Mouse (Mus musculus) E14TG2a.4 (cell line): ENCODE data around the gene OR5BS1P.

Experiments used
- H3K27me3 ChIP-seq: 2 replicates; pipeline ENCODE4 v1.6.1; 2014; ENCODE audit warnings: low read length, control low read depth; ENCODE audit not compliant: insufficient read depth
- H3K36me3 ChIP-seq: 2 replicates; pipeline ENCODE4 v1.6.1; 2014; ENCODE audit warnings: low read length, control low read depth; ENCODE audit not compliant: insufficient read depth
- H3K4me1 ChIP-seq: replicated peaks from 2 replicates; pipeline ENCODE4 v1.6.1; 2014; ENCODE audit warnings: low read depth, low read length, control low read depth
- H3K4me3 ChIP-seq: replicated peaks from 2 replicates; pipeline ENCODE4 v1.5.1; 2014; ENCODE audit warnings: mild to moderate bottlenecking, low read length
- H3K9me3 ChIP-seq: 2 replicates; pipeline ENCODE4 v1.6.1; 2014; ENCODE audit warnings: low read length, control low read depth
- CTCF ChIP-seq: conservative IDR thresholded peaks from 2 replicates; pipeline ENCODE4 v1.5.1; 2014; ENCODE audit warnings: low read length
- NANOG ChIP-seq: IDR thresholded peaks from 2 replicates; pipeline ENCODE4 v1.6.1; 2014; ENCODE audit warnings: borderline replicate concordance, low read length, mixed read lengths
- POU5F1 ChIP-seq: IDR thresholded peaks from 2 replicates; pipeline ENCODE4 v1.6.1; 2014; ENCODE audit warnings: low read length, borderline replicate concordance

OR5BS1P gene

GRCm38 (mm10) chr15:98491332-98491731, 21.6 kb downstream of the OR5BS1P start:
- H3K9me3 ChIP-seq = peaks cover 21% of the 10 kb centered on the region
- peaks cover 2% of the 10 kb centered on the region; the same call in 1 of the 2 replicates for H3K27me3 ChIP-seq

GRCm38 (mm10) chr15:98492102-98492501, 22.4 kb downstream of the OR5BS1P start, which contains the start of gene Olfr279:
TSS of gene Olfr279 (plus strand) at chr15:98492402.
- no peak within 1 kb of the TSS for H3K4me3 ChIP-seq
- H3K4me1 ChIP-seq = no peaks in the 10 kb centered on the region
- peaks cover 15% of the 10 kb centered on the region for H3K9me3 ChIP-seq
- TF ChIP-seq NANOG = no peak
- TF ChIP-seq CTCF = no peak
- no peak for TF ChIP-seq POU5F1
- H3K27me3 ChIP-seq = peaks cover 3% of the 10 kb centered on the region; the same call in 1 of the 2 replicates
- no peaks in the 10 kb centered on the region for H3K36me3 ChIP-seq

More at GRCm38 (mm10) chr15:98491332-98491731, 21.6 kb downstream of the OR5BS1P start:
- Histone ChIP-seq H3K4me3 (no peak overlapping the region), H3K4me1 (no peaks in the 10 kb centered on the region), H3K36me3 (no peaks in the 10 kb centered on the region)
- TF ChIP-seq NANOG (no peak), POU5F1 (no peak), CTCF (no peak)

- Histone ChIP-seq H3K4me3 (peak overlapping the region; percentile 64), H3K9me3 (no peaks in the 10 kb centered on the region), H3K4me1 (peaks cover 12% of the 10 kb centered on the region), H3K36me3 (no peaks in the 10 kb centered on the region), H3K27me3 (peaks cover 31% of the 10 kb centered on the region)
- TF ChIP-seq NANOG (no peak), POU5F1 (no peak), CTCF (no peak)
These were observed 27.9 kb downstream of the OR5BS1P start for GRCm38 (mm10) chr15:98497631-98498030.

- no peak for TF ChIP-seq POU5F1
- TF ChIP-seq NANOG = no peak
- Histone ChIP-seq H3K27me3 (peaks cover 22% of the 10 kb centered on the region), H3K4me1 (peaks cover 15% of the 10 kb centered on the region), H3K9me3 (no peaks in the 10 kb centered on the region), H3K36me3 (no peaks in the 10 kb centered on the region), H3K4me3 (no peak overlapping the region)
These were observed 33.6 kb downstream of the OR5BS1P start for GRCm38 (mm10) chr15:98503317-98503716.

GRCm38 (mm10) chr15:98504514-98504913, 34.8 kb downstream of the OR5BS1P start:
- H3K27me3 ChIP-seq = peaks cover 18% of the 10 kb centered on the region
- H3K4me1 ChIP-seq = peaks cover 14% of the 10 kb centered on the region
- no peaks in the 10 kb centered on the region for H3K36me3 ChIP-seq
- TF ChIP-seq NANOG (no peak), CTCF (peak; percentile 91)
- H3K9me3 ChIP-seq = no peaks in the 10 kb centered on the region
- H3K4me3 ChIP-seq = no peak overlapping the region

GRCm38 (mm10) chr15:98506253-98506957, 36.7 kb downstream of the OR5BS1P start:
- 0 out of 2 replicates have a peak, but pooled peaks cover 9% of the 10 kb centered on the region for H3K27me3 ChIP-seq
- H3K4me1 ChIP-seq = peaks cover 23% of the 10 kb centered on the region
- no peaks in the 10 kb centered on the region for H3K9me3 ChIP-seq
- TF ChIP-seq POU5F1 = no peak
- 0 out of 2 replicates have a peak, but pooled peaks have one; percentile 6 for TF ChIP-seq CTCF
- no peak overlapping the region for H3K4me3 ChIP-seq
- no peaks in the 10 kb centered on the region for H3K36me3 ChIP-seq

- TF ChIP-seq POU5F1 (no peak), NANOG (no peak), CTCF (no peak)
- H3K4me1 ChIP-seq = peaks cover 23% of the 10 kb centered on the region
- no peaks in the 10 kb centered on the region for H3K9me3 ChIP-seq
- no peaks in the 10 kb centered on the region for H3K36me3 ChIP-seq
- H3K4me3 ChIP-seq = 0 out of 2 replicates have a peak overlapping the region, but pooled peaks have one; percentile 4
- H3K27me3 ChIP-seq = 0 out of 2 replicates have a peak, but pooled peaks cover 8% of the 10 kb centered on the region
These were observed 37.6 kb downstream of the OR5BS1P start for GRCm38 (mm10) chr15:98507321-98507720.

- no peak for TF ChIP-seq CTCF
- no peak for TF ChIP-seq POU5F1
- TF ChIP-seq NANOG = no peak
- 0 out of 2 replicates have a peak, but pooled peaks cover 5% of the 10 kb centered on the region for H3K27me3 ChIP-seq
- H3K9me3 ChIP-seq = no peaks in the 10 kb centered on the region
- no peaks in the 10 kb centered on the region for H3K36me3 ChIP-seq
- peaks cover 20% of the 10 kb centered on the region for H3K4me1 ChIP-seq
- H3K4me3 ChIP-seq = no peak overlapping the region
These were observed 39.7 kb downstream of the OR5BS1P start for GRCm38 (mm10) chr15:98509387-98509786.
